Mouse (Mus musculus) kidney, postnatal 0 days (tissue): ENCODE measurements around the gene Lrrc75b. TPM values are rescaled to one million over a fixed set of nuclear protein-coding genes. Genes with fewer than 3 reads are reported as not detected.

ENCODE experiments used
- ATAC-seq: fragments of 200-750 bp; cut with Nextera tagmentation; replicated peaks from 2 replicates; pipeline ENCODE4 v1.8.0; 2017; ENCODE audit warnings: low read depth, moderate number of reproducible peaks, moderate TSS enrichment, moderate library complexity; ENCODE audit not compliant: low FRiP score
- DNase-seq: peaks from one replicate; pipeline ENCODE4 v3.0.0-alpha.2; 2016; ENCODE audit warnings: low spot score
- H3K27ac ChIP-seq: fragments of 300-500 bp; sonication (generic); 2 replicates; pipeline ENCODE4 v1.5.1; 2014; ENCODE audit warnings: mild to moderate bottlenecking
- H3K27me3 ChIP-seq: fragments of 300-500 bp; sonication (generic); 2 replicates; pipeline ENCODE4 v1.6.1; 2014; ENCODE audit warnings: low read length, mixed read lengths; ENCODE audit not compliant: insufficient read depth
- H3K36me3 ChIP-seq: fragments of 300-500 bp; sonication (generic); 2 replicates; pipeline ENCODE4 v1.6.1; 2014; ENCODE audit warnings: low read length, mixed read lengths; ENCODE audit not compliant: insufficient read depth
- H3K4me1 ChIP-seq: fragments of 300-500 bp; sonication (generic); replicated peaks from 2 replicates; pipeline ENCODE4 v1.6.1; 2014; ENCODE audit warnings: antibody characterized with exemption, low read length, mixed read lengths; ENCODE audit not compliant: insufficient read depth
- H3K4me2 ChIP-seq: fragments of 300-500 bp; sonication (generic); 2 replicates; pipeline ENCODE4 v1.6.1; 2014; ENCODE audit warnings: mild to moderate bottlenecking, low read length, moderate library complexity, mixed read lengths
- H3K4me3 ChIP-seq: fragments of 300-500 bp; sonication (generic); replicated peaks from 2 replicates; pipeline ENCODE4 v1.5.1; 2014; ENCODE audit warnings: low read depth, low read length
- H3K9ac ChIP-seq: fragments of 300-500 bp; sonication (generic); 2 replicates; pipeline ENCODE4 v1.6.1; 2014; ENCODE audit warnings: low read depth, low read length
- H3K9me3 ChIP-seq: fragments of 300-500 bp; sonication (generic); replicated peaks from 2 replicates; pipeline ENCODE4 v1.6.1; 2016; ENCODE audit warnings: low read length, inconsistent platforms, mixed read lengths
- CTCF ChIP-seq: IDR thresholded peaks from 2 replicates; pipeline ENCODE4 v1.5.1; 2016; ENCODE audit warnings: antibody characterized with exemption, low read depth, mild to moderate bottlenecking, moderate library complexity
- WGBS: fragments of 180-500 bp; shearing (Covaris S2); extraction: QIAGEN DNeasy Blood & Tissue Kit; methylation state at CpG from one replicate; pipeline ENCODE4 v1.1.7; 2014; 5-methylcytosine and 5-hydroxymethylcytosine counted together
- polyA plus RNA-seq: library from polyadenylated mRNA; unstranded; fragments of >200 nt; fragmentation: Nextera tagmentation; extraction: Ambion mirVana; gene quantifications from 2 replicates; pipeline ENCODE4 v1.2.1, GENCODE M21; 2015

The Lrrc75b gene
- polyA plus RNA-seq, 1 experiment from 2014 or later = 2.7 TPM

GRCm38 (mm10) chr10:75505130-75505495, 55.0 kb downstream of the Lrrc75b start:
- no peak for TF ChIP-seq CTCF
- DNase-seq = no peak
- no peaks in the 10 kb centered on the region for H3K27me3 ChIP-seq
- no peak overlapping the region for H3K4me2 ChIP-seq
- no peaks in the 10 kb centered on the region for H3K9me3 ChIP-seq
- no peak overlapping the region for H3K27ac ChIP-seq
- H3K4me1 ChIP-seq = no peaks in the 10 kb centered on the region
- H3K9ac ChIP-seq = no peak overlapping the region
- peaks cover 30% of the 10 kb centered on the region for H3K36me3 ChIP-seq
- WGBS = 56% methylated on average over 3 of the region's 3 CpGs
- ATAC-seq = no peak
- no peak overlapping the region for H3K4me3 ChIP-seq

GRCm38 (mm10) chr10:75504234-75505129, 55.6 kb downstream of the Lrrc75b start:
- no peak for TF ChIP-seq CTCF
- Histone ChIP-seq H3K27ac (no peak overlapping the region), H3K9ac (no peak overlapping the region), H3K9me3 (no peaks in the 10 kb centered on the region), H3K27me3 (no peaks in the 10 kb centered on the region), H3K4me1 (no peaks in the 10 kb centered on the region), H3K4me2 (no peak overlapping the region), H3K36me3 (peaks cover 24% of the 10 kb centered on the region), H3K4me3 (no peak overlapping the region)
- DNase-seq (no peak), ATAC-seq (no peak)
- WGBS = 84% methylated on average over 8 of the region's 8 CpGs

- Histone ChIP-seq H3K9me3 (no peaks in the 10 kb centered on the region), H3K4me3 (no peak overlapping the region), H3K9ac (no peak overlapping the region), H3K4me1 (no peaks in the 10 kb centered on the region), H3K27ac (no peak overlapping the region), H3K27me3 (no peaks in the 10 kb centered on the region), H3K36me3 (peaks cover 17% of the 10 kb centered on the region), H3K4me2 (no peak overlapping the region)
- ATAC-seq (no peak), DNase-seq (no peak)
- TF ChIP-seq CTCF = no peak
- 92% methylated on average over 7 of the region's 7 CpGs for WGBS
Measured at GRCm38 (mm10) chr10:75503692-75504091, 56.4 kb downstream of the Lrrc75b start.

GRCm38 (mm10) chr10:75501641-75502040, 58.5 kb downstream of the Lrrc75b start:
- DNase-seq = no peak
- Histone ChIP-seq H3K4me2 (no peak overlapping the region), H3K4me1 (no peaks in the 10 kb centered on the region), H3K4me3 (no peak overlapping the region), H3K27me3 (no peaks in the 10 kb centered on the region), H3K27ac (no peak overlapping the region), H3K9me3 (no peaks in the 10 kb centered on the region), H3K9ac (no peak overlapping the region), H3K36me3 (0 out of 2 replicates have a peak, but pooled peaks cover 1% of the 10 kb centered on the region)
- ATAC-seq = no peak
- no peak for TF ChIP-seq CTCF
- 96% methylated on average over 1 of the region's 1 CpGs for WGBS

GRCm38 (mm10) chr10:75500345-75500744, 59.8 kb downstream of the Lrrc75b start:
- Histone ChIP-seq H3K4me2 (no peak overlapping the region), H3K9me3 (no peaks in the 10 kb centered on the region), H3K4me1 (no peaks in the 10 kb centered on the region), H3K4me3 (no peak overlapping the region), H3K9ac (no peak overlapping the region), H3K27ac (no peak overlapping the region), H3K27me3 (no peaks in the 10 kb centered on the region), H3K36me3 (no peaks in the 10 kb centered on the region)
- no peak for TF ChIP-seq CTCF
- ATAC-seq (no peak), DNase-seq (no peak)
- 64% methylated on average over 7 of the region's 7 CpGs for WGBS

Other genes starting within 250 kb of the Lrrc75b start
- gene Adora2a, start 243.5 kb downstream of the Lrrc75b start, polyA plus RNA-seq = 5.2 and 6.3 TPM in 2 replicates
- gene Upb1, start 159.2 kb downstream of the Lrrc75b start, polyA plus RNA-seq = 11.9 and 13.1 TPM in 2 replicates
- gene Snrpd3, start 42.8 kb downstream of the Lrrc75b start, polyA plus RNA-seq = 113 and 125 TPM in 2 replicates
- 51.9 and 53.4 TPM in 2 replicates for gene Gucd1, start 42.4 kb downstream of the Lrrc75b start, polyA plus RNA-seq
- 317 and 388 TPM in 2 replicates for gene Ggt1, start 1.3 kb upstream of the Lrrc75b start, polyA plus RNA-seq
- gene Ggt5, start 29.0 kb upstream of the Lrrc75b start, polyA plus RNA-seq = 4.2 and 5.1 TPM in 2 replicates
- 33.7 and 38.7 TPM in 2 replicates for gene Susd2, start 83.7 kb upstream of the Lrrc75b start, polyA plus RNA-seq
- 20.5 and 24.0 TPM in 2 replicates for gene Cabin1, start 204.0 kb upstream of the Lrrc75b start, polyA plus RNA-seq
- 183 and 188 TPM in 2 replicates for gene Ddt, start 213.1 kb upstream of the Lrrc75b start, polyA plus RNA-seq
- 0.71 TPM in 1 of 2 replicates, not detected in the other for gene Gm20441, start 220.6 kb upstream of the Lrrc75b start, polyA plus RNA-seq
- gene Gstt3, start 221.1 kb upstream of the Lrrc75b start, polyA plus RNA-seq = 76.5 and 78.3 TPM in 2 replicates
- gene Gstt1, start 238.3 kb upstream of the Lrrc75b start, polyA plus RNA-seq = 33.2 and 34.4 TPM in 2 replicates